Mouse (Mus musculus) small intestine, adult 2 months (tissue): Measurements from ENCODE around the gene Zfyve1.

Source experiments
- CTCF ChIP-seq: fragments of 200-500 bp; IDR thresholded peaks from 2 replicates; pipeline ENCODE4 v1.5.1; 2012; ENCODE audit warnings: low read depth, mild to moderate bottlenecking, control low read depth, inconsistent platforms, low read length, moderate library complexity, mixed read lengths; ENCODE audit not compliant: insufficient replicate concordance, insufficient read length; ENCODE audit errors: extremely low read depth
- POLR2A ChIP-seq: fragments of 200-500 bp; IDR thresholded peaks from 2 replicates; pipeline ENCODE4 v1.6.1; 2012; ENCODE audit warnings: low read depth, mild to moderate bottlenecking, control low read depth, inconsistent platforms, low read length, moderate library complexity

DNA sequence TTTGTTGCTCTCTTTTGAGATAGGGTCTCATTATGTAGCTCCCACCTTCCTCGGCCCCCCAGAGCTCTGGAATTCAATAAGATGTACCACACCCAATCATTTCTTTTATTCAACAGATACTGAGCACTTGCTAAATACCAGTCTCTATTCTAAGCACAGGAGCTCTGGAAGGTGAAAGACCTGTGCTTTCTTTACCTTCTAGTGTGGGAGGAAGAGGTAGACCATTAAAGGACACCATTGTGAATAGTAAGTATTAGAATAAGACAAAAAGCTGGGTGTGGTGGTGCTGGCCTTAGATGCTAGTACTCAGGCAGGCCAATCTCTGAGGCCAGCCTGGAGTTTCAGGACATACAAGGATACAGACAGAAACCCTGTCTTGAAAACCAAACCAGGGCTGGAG, 27.3 kb upstream of the Zfyve1 start:
- TF ChIP-seq CTCF (no peak), POLR2A (no peak)
